Mouse (Mus musculus): ENCODE results near the gene Papss2.

DNA sequence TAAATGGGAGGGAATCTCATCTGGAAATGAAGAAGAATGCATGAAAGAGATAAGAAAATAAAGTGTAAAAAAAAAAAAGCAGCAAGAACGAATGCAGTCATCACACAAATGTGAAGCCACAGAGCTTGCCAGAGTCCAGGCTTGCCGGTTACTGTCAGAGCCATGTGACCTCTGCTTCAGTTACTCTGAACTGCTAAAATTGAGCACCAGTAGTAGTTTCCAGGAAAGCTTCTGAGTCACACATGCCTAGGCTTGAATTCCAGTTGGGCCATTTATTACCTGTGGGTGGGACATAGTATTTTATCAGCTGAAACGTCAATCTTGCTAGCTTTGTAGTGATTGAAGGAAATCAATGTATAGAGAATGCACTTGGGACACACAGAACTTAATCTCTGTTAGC is 48.2 kb upstream of the Papss2 start:
- TF ChIP-seq CTCF (IDR thresholded peaks at IDR 0.05; ENCODE audit: borderline replicate concordance, extremely low read depth, insufficient read depth, insufficient read length) (no peak), POLR2A (IDR thresholded peaks at IDR 0.05; ENCODE audit: borderline replicate concordance, extremely low read depth, insufficient read depth, insufficient read length, poor library complexity, severe bottlenecking) (no peak)

Measured in brain, embryonic 14.5 days (tissue).